Mouse (Mus musculus): Measurements from ENCODE around the gene Vsig10. TPM values are rescaled to one million over a fixed set of nuclear protein-coding genes. Genes with fewer than 3 reads are reported as not detected.

Vsig10 gene
- 0.69 and 1.1 TPM in 2 replicates for polyA plus RNA-seq (2014; fragmentation: Nextera tagmentation; extraction: Ambion mirVana)

- peaks cover 10% of the 10 kb centered on the region for H3K4me1 ChIP-seq (ENCODE audit: control insufficient read depth, insufficient read depth, low read length)
- H3K4me3 ChIP-seq (ENCODE audit: low read depth, low read length), result peak within 1 kb of the TSS; percentile 68
- H3K27me3 ChIP-seq (replicated peaks; ENCODE audit: control insufficient read depth, insufficient read depth, low read length), result no peaks in the 10 kb centered on the region
- WGBS, result under 1% methylated on average over 74 of the region's 81 CpGs
- peak within 1 kb of the TSS; percentile 71 for H3K9ac ChIP-seq (ENCODE audit: low read length)
- H3K9me3 ChIP-seq (replicated peaks; ENCODE audit: control insufficient read depth, low read length), result no peaks in the 10 kb centered on the region
- peak; percentile 88 for ATAC-seq
- DNase-seq (ENCODE audit: low spot score), result peak; percentile 57
- H3K27ac ChIP-seq (ENCODE audit: low read depth, low read length), result no peak within 1 kb of the TSS
- peak within 1 kb of the TSS; percentile 99 for H3K4me2 ChIP-seq (ENCODE audit: low read length)
- H3K36me3 ChIP-seq (ENCODE audit: control insufficient read depth, insufficient read depth, low read length), result no peaks in the 10 kb centered on the region
Measured at GRCm38 (mm10) chr5:117318741-117319629, at the start of gene Vsig10. Vsig10 (plus strand) TSS chr5:117319083.

GRCm38 (mm10) chr5:117269395-117269794 is 49.5 kb upstream of the Vsig10 start:
- Histone ChIP-seq H3K36me3 (ENCODE audit: control insufficient read depth, insufficient read depth, low read length) (peaks cover 30% of the 10 kb centered on the region), H3K27ac (ENCODE audit: low read depth, low read length) (no peak overlapping the region), H3K4me1 (ENCODE audit: control insufficient read depth, insufficient read depth, low read length) (no peaks in the 10 kb centered on the region), H3K4me2 (ENCODE audit: low read length) (no peak overlapping the region), H3K9ac (ENCODE audit: low read length) (no peak overlapping the region), H3K27me3 (replicated peaks; ENCODE audit: control insufficient read depth, insufficient read depth, low read length) (no peaks in the 10 kb centered on the region), H3K4me3 (ENCODE audit: low read depth, low read length) (no peak overlapping the region), H3K9me3 (replicated peaks; ENCODE audit: control insufficient read depth, low read length) (no peaks in the 10 kb centered on the region)
- no peak for DNase-seq (ENCODE audit: low spot score)
- WGBS, result 98% methylated on average over 12 of the region's 12 CpGs
- ATAC-seq, result no peak

- Histone ChIP-seq H3K4me2 (ENCODE audit: low read length) (no peak overlapping the region), H3K4me3 (ENCODE audit: low read depth, low read length) (no peak overlapping the region), H3K36me3 (ENCODE audit: control insufficient read depth, insufficient read depth, low read length) (peaks cover 7% of the 10 kb centered on the region; the same call in 1 of the 2 replicates), H3K9ac (ENCODE audit: low read length) (no peak overlapping the region), H3K27me3 (replicated peaks; ENCODE audit: control insufficient read depth, insufficient read depth, low read length) (no peaks in the 10 kb centered on the region), H3K27ac (ENCODE audit: low read depth, low read length) (no peak overlapping the region), H3K9me3 (replicated peaks; ENCODE audit: control insufficient read depth, low read length) (no peaks in the 10 kb centered on the region), H3K4me1 (ENCODE audit: control insufficient read depth, insufficient read depth, low read length) (no peaks in the 10 kb centered on the region)
- WGBS, result 90% methylated on average over 14 of the region's 14 CpGs
- no peak for ATAC-seq
- no peak for DNase-seq (ENCODE audit: low spot score)
Measured at GRCm38 (mm10) chr5:117271945-117272344, 46.9 kb upstream of the Vsig10 start.

- peak; percentile 31 for DNase-seq (ENCODE audit: low spot score)
- Histone ChIP-seq H3K9ac (ENCODE audit: low read length) (no peak overlapping the region), H3K27me3 (replicated peaks; ENCODE audit: control insufficient read depth, insufficient read depth, low read length) (no peaks in the 10 kb centered on the region), H3K9me3 (replicated peaks; ENCODE audit: control insufficient read depth, low read length) (no peaks in the 10 kb centered on the region), H3K4me2 (ENCODE audit: low read length) (no peak overlapping the region), H3K27ac (ENCODE audit: low read depth, low read length) (no peak overlapping the region), H3K4me3 (ENCODE audit: low read depth, low read length) (no peak overlapping the region), H3K36me3 (ENCODE audit: control insufficient read depth, insufficient read depth, low read length) (peaks cover 10% of the 10 kb centered on the region; the same call in 1 of the 2 replicates), H3K4me1 (ENCODE audit: control insufficient read depth, insufficient read depth, low read length) (no peaks in the 10 kb centered on the region)
- WGBS, result 68% methylated on average over 5 of the region's 5 CpGs
- no peak for ATAC-seq
Measured at GRCm38 (mm10) chr5:117274817-117275216, 44.1 kb upstream of the Vsig10 start.

GRCm38 (mm10) chr5:117277784-117278183 is 41.1 kb upstream of the Vsig10 start:
- Histone ChIP-seq H3K27me3 (replicated peaks; ENCODE audit: control insufficient read depth, insufficient read depth, low read length) (no peaks in the 10 kb centered on the region), H3K27ac (ENCODE audit: low read depth, low read length) (no peak overlapping the region), H3K4me1 (ENCODE audit: control insufficient read depth, insufficient read depth, low read length) (no peaks in the 10 kb centered on the region), H3K4me3 (ENCODE audit: low read depth, low read length) (no peak overlapping the region), H3K36me3 (ENCODE audit: control insufficient read depth, insufficient read depth, low read length) (peaks cover 33% of the 10 kb centered on the region), H3K4me2 (ENCODE audit: low read length) (no peak overlapping the region), H3K9me3 (replicated peaks; ENCODE audit: control insufficient read depth, low read length) (no peaks in the 10 kb centered on the region), H3K9ac (ENCODE audit: low read length) (no peak overlapping the region)
- 95% methylated on average over 6 of the region's 6 CpGs for WGBS
- ATAC-seq (no peak), DNase-seq (ENCODE audit: low spot score) (no peak)

GRCm38 (mm10) chr5:117278809-117279668 is 39.8 kb upstream of the Vsig10 start:
- WGBS, result 89% methylated on average over 15 of the region's 15 CpGs

GRCm38 (mm10) chr5:117279669-117280050 is 39.2 kb upstream of the Vsig10 start:
- 84% methylated on average over 4 of the region's 4 CpGs for WGBS
- Histone ChIP-seq H3K27ac (ENCODE audit: low read depth, low read length) (no peak overlapping the region), H3K4me2 (ENCODE audit: low read length) (no peak overlapping the region), H3K36me3 (ENCODE audit: control insufficient read depth, insufficient read depth, low read length) (peaks cover 42% of the 10 kb centered on the region), H3K27me3 (replicated peaks; ENCODE audit: control insufficient read depth, insufficient read depth, low read length) (no peaks in the 10 kb centered on the region), H3K4me1 (ENCODE audit: control insufficient read depth, insufficient read depth, low read length) (peaks cover 5% of the 10 kb centered on the region), H3K9me3 (replicated peaks; ENCODE audit: control insufficient read depth, low read length) (no peaks in the 10 kb centered on the region), H3K9ac (ENCODE audit: low read length) (no peak overlapping the region), H3K4me3 (ENCODE audit: low read depth, low read length) (no peak overlapping the region)
- no peak for DNase-seq (ENCODE audit: low spot score)
- ATAC-seq, result no peak

More at GRCm38 (mm10) chr5:117278809-117279668, 39.8 kb upstream of the Vsig10 start:
- DNase-seq (ENCODE audit: low spot score) (no peak), ATAC-seq (no peak)
- peaks cover 37% of the 10 kb centered on the region for H3K36me3 ChIP-seq (ENCODE audit: control insufficient read depth, insufficient read depth, low read length)
- no peak overlapping the region for H3K4me2 ChIP-seq (ENCODE audit: low read length)
- H3K4me3 ChIP-seq (ENCODE audit: low read depth, low read length), result no peak overlapping the region
- no peaks in the 10 kb centered on the region for H3K27me3 ChIP-seq (replicated peaks; ENCODE audit: control insufficient read depth, insufficient read depth, low read length)
- H3K9ac ChIP-seq (ENCODE audit: low read length), result no peak overlapping the region
- H3K9me3 ChIP-seq (replicated peaks; ENCODE audit: control insufficient read depth, low read length), result no peaks in the 10 kb centered on the region
- H3K27ac ChIP-seq (ENCODE audit: low read depth, low read length), result no peak overlapping the region
- no peaks in the 10 kb centered on the region; the same call in 1 of the 2 replicates for H3K4me1 ChIP-seq (ENCODE audit: control insufficient read depth, insufficient read depth, low read length)

- no peaks in the 10 kb centered on the region for H3K27me3 ChIP-seq (replicated peaks; ENCODE audit: control insufficient read depth, insufficient read depth, low read length)
- H3K36me3 ChIP-seq (ENCODE audit: control insufficient read depth, insufficient read depth, low read length), result peaks cover 50% of the 10 kb centered on the region
- no peak overlapping the region for H3K4me3 ChIP-seq (ENCODE audit: low read depth, low read length)
- H3K27ac ChIP-seq (ENCODE audit: low read depth, low read length), result no peak overlapping the region
- H3K9me3 ChIP-seq (replicated peaks; ENCODE audit: control insufficient read depth, low read length), result no peaks in the 10 kb centered on the region
- ATAC-seq, result no peak
- 95% methylated on average over 10 of the region's 10 CpGs for WGBS
- no peak overlapping the region for H3K4me2 ChIP-seq (ENCODE audit: low read length)
- no peak overlapping the region for H3K9ac ChIP-seq (ENCODE audit: low read length)
- no peak for DNase-seq (ENCODE audit: low spot score)
- H3K4me1 ChIP-seq (ENCODE audit: control insufficient read depth, insufficient read depth, low read length), result peaks cover 22% of the 10 kb centered on the region
Measured at GRCm38 (mm10) chr5:117281536-117281935, 37.3 kb upstream of the Vsig10 start.

All from forebrain, embryonic 14.5 days (tissue).